Mouse (Mus musculus) forebrain, embryonic 11.5 days (tissue): Measurements from ENCODE around the gene Xkr7. TPM values are rescaled to one million over a fixed set of nuclear protein-coding genes. Genes with fewer than 3 reads are reported as not detected.

Experiments
- ATAC-seq: fragments of 200-750 bp; cut with Nextera tagmentation; replicated peaks from 2 replicates; pipeline ENCODE4 v1.8.0; 2017; ENCODE audit warnings: moderate TSS enrichment; ENCODE audit not compliant: low FRiP score
- DNase-seq: peaks from one replicate; pipeline ENCODE4 v3.0.0-alpha.2; 2017; ENCODE audit warnings: low spot score
- H3K27ac ChIP-seq: fragments of 300-500 bp; sonication (generic); 2 replicates; pipeline ENCODE4 v1.5.1; 2014; ENCODE audit warnings: low read depth, low read length
- H3K27me3 ChIP-seq: fragments of 300-500 bp; sonication (generic); 2 replicates; pipeline ENCODE4 v1.6.1; 2014; ENCODE audit warnings: mild to moderate bottlenecking, low read length, mixed read lengths; ENCODE audit not compliant: control insufficient read depth, insufficient read depth
- H3K36me3 ChIP-seq: fragments of 300-500 bp; sonication (generic); 2 replicates; pipeline ENCODE4 v1.6.1; 2014; ENCODE audit warnings: mild to moderate bottlenecking, low read length, moderate library complexity, mixed read lengths; ENCODE audit not compliant: control insufficient read depth, insufficient read depth
- H3K4me1 ChIP-seq: fragments of 300-500 bp; sonication (generic); replicated peaks from 2 replicates; pipeline ENCODE4 v1.6.1; 2014; ENCODE audit warnings: low read length, mixed read lengths; ENCODE audit not compliant: control insufficient read depth, insufficient read depth
- H3K4me2 ChIP-seq: fragments of 300-500 bp; sonication (generic); 2 replicates; pipeline ENCODE4 v1.6.1; 2014; ENCODE audit warnings: low read depth, mild to moderate bottlenecking, low read length, moderate library complexity, mixed read lengths; ENCODE audit not compliant: severe bottlenecking
- H3K4me3 ChIP-seq: fragments of 300-500 bp; sonication (generic); 2 replicates; pipeline ENCODE4 v1.5.1; 2014; ENCODE audit warnings: low read depth, low read length
- H3K9ac ChIP-seq: fragments of 300-500 bp; sonication (generic); 2 replicates; pipeline ENCODE4 v1.6.1; 2014; ENCODE audit warnings: low read length
- H3K9me3 ChIP-seq: fragments of 300-500 bp; sonication (generic); 2 replicates; pipeline ENCODE4 v1.6.1; 2016; ENCODE audit warnings: low read length, mixed read lengths; ENCODE audit not compliant: control insufficient read depth
- WGBS: fragments of 180-500 bp; shearing (Covaris S2); extraction: QIAGEN DNeasy Blood & Tissue Kit; methylation state at CpG from one replicate; pipeline ENCODE4 v1.1.7; 2014; 5-methylcytosine and 5-hydroxymethylcytosine counted together
- polyA plus RNA-seq: library from polyadenylated mRNA; unstranded; fragments of >200 nt; fragmentation: Nextera tagmentation; extraction: Ambion mirVana; gene quantifications from 2 replicates; pipeline ENCODE4 v1.2.1, GENCODE M21; 2014

Xkr7 gene
- polyA plus RNA-seq, 1 experiment from 2014 or later = 0.24 TPM

- Histone ChIP-seq H3K4me3 (no peak overlapping the region), H3K27me3 (no peaks in the 10 kb centered on the region), H3K36me3 (no peaks in the 10 kb centered on the region), H3K27ac (peak overlapping the region; percentile 46; the same call in 1 of the 2 replicates), H3K4me2 (no peak overlapping the region), H3K9me3 (no peaks in the 10 kb centered on the region), H3K4me1 (no peaks in the 10 kb centered on the region), H3K9ac (no peak overlapping the region)
- ATAC-seq (no peak), DNase-seq (no peak)
- 45% methylated on average over 8 of the region's 8 CpGs for WGBS
Observed at GRCm38 (mm10) chr2:153045884-153046299, 14.2 kb downstream of the Xkr7 start.

GRCm38 (mm10) chr2:153047828-153048465, 16.3 kb downstream of the Xkr7 start:
- DNase-seq (peak; percentile 70), ATAC-seq (no peak)
- H3K36me3 ChIP-seq = no peaks in the 10 kb centered on the region
- H3K9me3 ChIP-seq = no peaks in the 10 kb centered on the region
- peaks cover 13% of the 10 kb centered on the region for H3K27me3 ChIP-seq
- H3K4me1 ChIP-seq = no peaks in the 10 kb centered on the region
- WGBS = 39% methylated on average over 17 of the region's 17 CpGs
- H3K4me2 ChIP-seq = no peak overlapping the region
- H3K4me3 ChIP-seq = no peak overlapping the region
- no peak overlapping the region for H3K9ac ChIP-seq
- H3K27ac ChIP-seq = no peak overlapping the region

- Histone ChIP-seq H3K27me3 (peaks cover 17% of the 10 kb centered on the region), H3K9ac (no peak overlapping the region), H3K27ac (no peak overlapping the region), H3K4me2 (no peak overlapping the region), H3K9me3 (no peaks in the 10 kb centered on the region), H3K4me1 (no peaks in the 10 kb centered on the region), H3K36me3 (no peaks in the 10 kb centered on the region), H3K4me3 (no peak overlapping the region)
- 59% methylated on average over 9 of the region's 9 CpGs for WGBS
- DNase-seq (no peak), ATAC-seq (no peak)
Observed at GRCm38 (mm10) chr2:153049288-153049996, 17.8 kb downstream of the Xkr7 start.

GRCm38 (mm10) chr2:153049997-153050358, 18.3 kb downstream of the Xkr7 start:
- no peak overlapping the region for H3K27ac ChIP-seq

GRCm38 (mm10) chr2:153051095-153051494, 19.4 kb downstream of the Xkr7 start:
- WGBS = 82% methylated on average over 6 of the region's 6 CpGs
- no peaks in the 10 kb centered on the region for H3K4me1 ChIP-seq
- no peak overlapping the region for H3K4me2 ChIP-seq
- no peak for ATAC-seq
- H3K27ac ChIP-seq = no peak overlapping the region
- DNase-seq = no peak
- no peaks in the 10 kb centered on the region for H3K36me3 ChIP-seq
- no peaks in the 10 kb centered on the region for H3K9me3 ChIP-seq
- H3K4me3 ChIP-seq = no peak overlapping the region
- no peak overlapping the region for H3K9ac ChIP-seq
- H3K27me3 ChIP-seq = peaks cover 17% of the 10 kb centered on the region

More at GRCm38 (mm10) chr2:153049997-153050358, 18.3 kb downstream of the Xkr7 start:
- DNase-seq = no peak
- peaks cover 17% of the 10 kb centered on the region for H3K27me3 ChIP-seq
- no peak overlapping the region for H3K4me3 ChIP-seq
- 87% methylated on average over 4 of the region's 4 CpGs for WGBS
- no peak for ATAC-seq
- H3K36me3 ChIP-seq = no peaks in the 10 kb centered on the region
- H3K4me1 ChIP-seq = no peaks in the 10 kb centered on the region
- no peak overlapping the region for H3K9ac ChIP-seq
- H3K4me2 ChIP-seq = no peak overlapping the region
- H3K9me3 ChIP-seq = no peaks in the 10 kb centered on the region

GRCm38 (mm10) chr2:153051537-153051936, 19.9 kb downstream of the Xkr7 start:
- ATAC-seq (no peak), DNase-seq (no peak)
- Histone ChIP-seq H3K4me1 (no peaks in the 10 kb centered on the region), H3K9ac (no peak overlapping the region), H3K27me3 (peaks cover 17% of the 10 kb centered on the region), H3K9me3 (no peaks in the 10 kb centered on the region), H3K36me3 (no peaks in the 10 kb centered on the region), H3K4me3 (no peak overlapping the region), H3K4me2 (no peak overlapping the region), H3K27ac (no peak overlapping the region)
- WGBS = 77% methylated on average over 9 of the region's 9 CpGs

- no peak overlapping the region for H3K9ac ChIP-seq
- no peak for ATAC-seq
- 10% methylated on average over 30 of the region's 30 CpGs for WGBS
Observed at GRCm38 (mm10) chr2:153052700-153053351, 21.2 kb downstream of the Xkr7 start.

GRCm38 (mm10) chr2:153053896-153054295, 22.2 kb downstream of the Xkr7 start:
- Histone ChIP-seq H3K4me3 (no peak overlapping the region), H3K4me2 (no peak overlapping the region), H3K36me3 (no peaks in the 10 kb centered on the region), H3K4me1 (no peaks in the 10 kb centered on the region), H3K27me3 (peaks cover 17% of the 10 kb centered on the region), H3K27ac (no peak overlapping the region), H3K9ac (no peak overlapping the region), H3K9me3 (no peaks in the 10 kb centered on the region)
- 91% methylated on average over 8 of the region's 8 CpGs for WGBS
- DNase-seq (no peak), ATAC-seq (no peak)

More at GRCm38 (mm10) chr2:153052700-153053351, 21.2 kb downstream of the Xkr7 start:
- no peaks in the 10 kb centered on the region for H3K36me3 ChIP-seq
- no peak overlapping the region for H3K4me3 ChIP-seq
- H3K9me3 ChIP-seq = no peaks in the 10 kb centered on the region
- no peak overlapping the region for H3K27ac ChIP-seq
- no peak overlapping the region for H3K4me2 ChIP-seq
- H3K27me3 ChIP-seq = peaks cover 17% of the 10 kb centered on the region
- no peak for DNase-seq
- no peaks in the 10 kb centered on the region for H3K4me1 ChIP-seq
